Mouse (Mus musculus) E14TG2a.4 (cell line): ENCODE measurements around the gene Olfr270.

Experiments
- H3K27me3 ChIP-seq: 2 replicates; pipeline ENCODE4 v1.6.1; 2014; ENCODE audit warnings: low read length, control low read depth; ENCODE audit not compliant: insufficient read depth
- H3K36me3 ChIP-seq: 2 replicates; pipeline ENCODE4 v1.6.1; 2014; ENCODE audit warnings: low read length, control low read depth; ENCODE audit not compliant: insufficient read depth
- H3K4me1 ChIP-seq: replicated peaks from 2 replicates; pipeline ENCODE4 v1.6.1; 2014; ENCODE audit warnings: low read depth, low read length, control low read depth
- H3K4me3 ChIP-seq: replicated peaks from 2 replicates; pipeline ENCODE4 v1.5.1; 2014; ENCODE audit warnings: mild to moderate bottlenecking, low read length
- H3K9me3 ChIP-seq: 2 replicates; pipeline ENCODE4 v1.6.1; 2014; ENCODE audit warnings: low read length, control low read depth
- CTCF ChIP-seq: conservative IDR thresholded peaks from 2 replicates; pipeline ENCODE4 v1.5.1; 2014; ENCODE audit warnings: low read length
- NANOG ChIP-seq: IDR thresholded peaks from 2 replicates; pipeline ENCODE4 v1.6.1; 2014; ENCODE audit warnings: borderline replicate concordance, low read length, mixed read lengths
- POU5F1 ChIP-seq: IDR thresholded peaks from 2 replicates; pipeline ENCODE4 v1.6.1; 2014; ENCODE audit warnings: low read length, borderline replicate concordance

The Olfr270 gene

DNA sequence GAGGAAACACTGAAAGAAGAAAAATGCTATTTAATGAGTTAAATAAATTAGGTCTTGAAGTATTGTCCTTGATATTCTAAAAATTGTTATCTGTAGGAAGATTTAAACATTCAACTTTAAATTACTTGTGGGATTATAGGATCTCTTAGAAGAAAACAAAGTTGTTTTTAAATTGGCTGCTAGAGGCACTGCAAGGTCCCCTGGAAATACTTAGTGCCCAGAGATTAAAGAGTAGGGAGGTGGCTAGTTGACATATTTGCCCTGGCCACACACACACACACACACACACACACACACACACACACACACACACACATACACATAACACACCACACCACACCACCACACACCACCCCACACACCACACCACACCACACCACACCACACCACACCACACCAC, at the start of gene Olfr270:
Gene Olfr270, plus strand, starts transcription at position 301 of the 400 bp plus-strand sequence.
- TF ChIP-seq CTCF (no peak), POU5F1 (no peak), NANOG (no peak)
- Histone ChIP-seq H3K9me3 (no peaks in the 10 kb centered on the region), H3K36me3 (no peaks in the 10 kb centered on the region), H3K27me3 (no peaks in the 10 kb centered on the region), H3K4me3 (no peak within 1 kb of the TSS), H3K4me1 (no peaks in the 10 kb centered on the region)

DNA sequence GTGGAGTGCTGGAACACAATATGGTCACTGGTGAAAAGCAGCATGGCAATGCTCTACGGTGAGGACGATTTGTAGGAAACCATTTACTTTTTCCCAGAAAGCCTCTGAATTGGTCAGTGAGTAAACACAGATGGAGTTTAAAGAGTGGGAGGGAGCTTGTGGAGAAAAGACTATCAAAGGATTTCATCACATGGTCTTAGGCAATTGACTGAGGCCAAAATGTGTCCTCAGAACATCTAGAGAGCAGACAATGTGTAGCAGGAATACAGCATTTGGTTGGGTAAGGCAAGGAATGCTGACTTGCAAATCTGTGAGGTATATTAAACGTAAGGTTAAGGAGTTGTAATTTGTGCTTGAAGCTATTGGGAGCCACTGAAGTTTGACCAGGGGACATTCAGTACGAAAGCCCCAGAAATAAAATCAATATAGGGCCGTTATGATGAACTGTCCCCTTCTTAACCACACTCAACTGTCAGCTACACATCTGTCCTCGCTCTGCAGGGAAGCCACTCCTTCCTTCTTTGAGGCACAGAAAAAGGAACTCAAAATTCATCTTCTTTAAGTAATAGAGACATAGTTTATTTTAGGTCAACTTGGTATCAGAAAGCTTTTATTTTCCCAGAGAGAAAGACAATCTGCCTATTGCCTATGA, 47.6 kb upstream of the Olfr270 start:
- Histone ChIP-seq H3K4me1 (no peaks in the 10 kb centered on the region; the same call in 1 of the 2 replicates), H3K36me3 (no peaks in the 10 kb centered on the region), H3K27me3 (no peaks in the 10 kb centered on the region), H3K9me3 (no peaks in the 10 kb centered on the region), H3K4me3 (no peak overlapping the region)
- no peak for TF ChIP-seq POU5F1
- TF ChIP-seq NANOG: no peak
- no peak for TF ChIP-seq CTCF

DNA sequence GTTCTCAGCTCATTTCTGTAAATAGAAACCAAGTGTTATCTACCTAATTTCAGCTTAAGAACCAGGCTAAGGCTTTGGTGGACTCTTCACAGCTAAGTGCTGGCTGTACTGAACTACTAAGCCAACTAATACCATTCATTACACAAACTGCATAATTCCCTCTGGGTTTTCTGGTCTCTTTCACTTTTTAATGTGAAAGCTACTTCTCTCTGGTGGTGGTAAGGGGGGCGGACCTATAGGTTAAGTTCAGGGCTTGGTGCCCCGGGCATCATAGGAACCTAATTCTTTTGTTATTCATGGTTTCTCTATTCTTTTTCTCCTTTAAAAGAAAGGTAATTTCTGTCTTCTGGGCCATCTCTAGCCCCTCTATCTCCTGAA, 47.0 kb upstream of the Olfr270 start:
- Histone ChIP-seq H3K36me3 (no peaks in the 10 kb centered on the region), H3K27me3 (no peaks in the 10 kb centered on the region), H3K9me3 (no peaks in the 10 kb centered on the region), H3K4me1 (no peaks in the 10 kb centered on the region; the same call in 1 of the 2 replicates), H3K4me3 (no peak overlapping the region)
- TF ChIP-seq CTCF (no peak), POU5F1 (no peak), NANOG (no peak)

DNA sequence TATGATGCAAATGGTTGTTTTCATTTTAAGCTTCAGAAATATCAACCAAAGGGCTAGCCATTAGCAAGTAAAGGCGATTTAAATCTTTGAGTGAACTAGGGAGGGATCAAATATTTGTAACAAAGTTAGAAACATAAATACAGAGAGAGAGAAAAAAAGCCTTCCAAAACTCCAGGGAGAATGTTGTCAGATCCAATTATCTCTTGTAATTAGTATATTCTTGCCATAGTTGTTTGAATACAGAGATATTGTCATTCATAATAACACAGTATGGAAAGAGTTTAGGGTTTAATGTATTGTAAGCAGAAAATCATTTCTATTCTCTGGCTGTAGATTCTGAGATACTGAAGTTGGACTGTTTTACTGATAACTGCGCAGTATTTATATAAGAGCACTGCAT, 45.3 kb upstream of the Olfr270 start, which contains the start of gene Olfr272:
Gene Olfr272, minus strand, starts transcription at position 101 of the 400 bp plus-strand sequence.
- Histone ChIP-seq H3K36me3 (no peaks in the 10 kb centered on the region), H3K9me3 (no peaks in the 10 kb centered on the region), H3K4me1 (no peaks in the 10 kb centered on the region), H3K27me3 (no peaks in the 10 kb centered on the region), H3K4me3 (no peak within 1 kb of the TSS)
- TF ChIP-seq POU5F1: no peak
- no peak for TF ChIP-seq CTCF
- TF ChIP-seq NANOG: no peak

DNA sequence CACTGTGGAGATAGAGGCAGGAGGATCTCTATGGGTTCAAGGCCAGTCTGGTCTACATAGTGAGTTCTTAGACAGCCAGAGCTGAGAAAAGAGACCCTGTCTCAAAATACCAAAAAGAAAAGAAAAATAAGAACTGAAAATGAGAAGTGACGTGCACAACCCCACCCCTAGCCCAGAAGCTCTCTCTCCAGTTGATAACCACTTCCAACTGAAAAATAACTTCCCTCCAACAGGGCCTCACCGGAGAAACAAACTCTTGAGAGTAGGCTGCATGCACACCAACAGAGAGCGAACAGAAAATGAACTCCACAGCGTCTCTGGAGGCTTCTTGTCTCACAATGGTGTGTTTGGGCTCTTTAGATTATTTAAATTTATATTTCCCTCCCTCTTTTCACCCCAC, 33.9 kb upstream of the Olfr270 start:
- no peak for TF ChIP-seq CTCF
- TF ChIP-seq NANOG: no peak
- no peak for TF ChIP-seq POU5F1
- Histone ChIP-seq H3K4me1 (no peaks in the 10 kb centered on the region), H3K36me3 (no peaks in the 10 kb centered on the region), H3K4me3 (no peak overlapping the region), H3K9me3 (no peaks in the 10 kb centered on the region), H3K27me3 (no peaks in the 10 kb centered on the region)

DNA sequence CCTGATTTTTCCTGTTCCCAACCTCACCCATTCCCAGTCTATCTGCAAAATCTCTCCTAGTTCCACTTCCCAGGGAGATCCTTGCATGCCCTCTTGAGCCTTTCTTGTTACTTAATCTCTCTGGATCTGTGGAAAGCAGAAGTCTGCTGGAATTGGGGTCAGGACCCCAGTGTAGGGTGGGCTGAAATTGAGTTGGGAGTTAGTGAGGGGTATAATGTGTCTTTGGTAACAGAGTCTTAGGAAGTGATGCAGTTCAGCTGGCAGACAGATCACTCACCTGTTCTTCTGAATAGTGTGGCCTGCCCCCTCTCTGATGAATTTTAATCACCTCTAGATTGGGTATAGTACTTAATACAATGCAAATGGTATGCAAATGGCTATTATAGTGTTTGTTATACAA, 17.7 kb upstream of the Olfr270 start:
- Histone ChIP-seq H3K36me3 (no peaks in the 10 kb centered on the region), H3K27me3 (no peaks in the 10 kb centered on the region), H3K4me3 (no peak overlapping the region), H3K9me3 (no peaks in the 10 kb centered on the region), H3K4me1 (peaks cover 5% of the 10 kb centered on the region)
- TF ChIP-seq POU5F1 (no peak), NANOG (no peak), CTCF (no peak)

DNA sequence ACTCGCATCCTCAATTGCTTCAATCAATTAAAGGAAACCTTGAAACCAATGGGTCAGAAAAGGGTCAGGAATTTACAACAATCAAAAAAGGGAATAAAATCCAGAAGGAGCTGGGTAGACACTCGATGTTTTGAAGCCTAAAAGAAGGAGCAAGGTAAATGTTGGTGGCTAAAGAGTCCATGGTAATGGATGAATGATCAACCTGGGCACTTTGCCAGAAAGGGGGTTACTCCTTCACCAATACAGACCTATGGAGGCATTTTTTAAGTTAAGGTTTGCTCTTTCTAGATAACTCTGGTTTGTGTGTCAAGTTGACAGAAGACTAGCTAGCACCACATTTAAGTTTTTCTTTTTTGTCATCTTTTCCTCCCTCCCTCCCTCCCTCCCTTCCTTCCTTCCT, 15.3 kb upstream of the Olfr270 start:
- Histone ChIP-seq H3K4me3 (no peak overlapping the region), H3K4me1 (no peaks in the 10 kb centered on the region), H3K27me3 (no peaks in the 10 kb centered on the region), H3K36me3 (no peaks in the 10 kb centered on the region), H3K9me3 (no peaks in the 10 kb centered on the region)
- TF ChIP-seq NANOG (no peak), CTCF (no peak)

DNA sequence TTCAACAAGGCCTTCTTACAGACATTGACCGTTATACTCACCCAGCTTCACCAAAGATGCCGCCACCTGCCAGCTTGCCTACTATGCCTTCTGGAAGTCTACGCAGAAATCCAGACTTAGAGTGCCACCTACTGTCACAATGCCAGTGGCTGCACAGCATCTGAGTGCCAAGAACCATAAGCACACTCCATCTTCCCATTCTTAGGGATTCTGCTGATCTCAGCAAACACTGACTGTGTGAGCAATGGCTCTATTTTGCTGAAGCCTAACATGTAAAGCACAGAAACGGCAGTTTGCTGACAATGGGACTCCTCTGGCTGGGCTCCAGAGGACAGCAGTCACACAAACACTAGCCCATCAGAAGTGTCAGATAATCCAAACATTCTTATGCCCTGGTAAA, 5.7 kb upstream of the Olfr270 start:
- Histone ChIP-seq H3K27me3 (no peaks in the 10 kb centered on the region), H3K36me3 (no peaks in the 10 kb centered on the region), H3K9me3 (no peaks in the 10 kb centered on the region), H3K4me3 (no peak overlapping the region), H3K4me1 (no peaks in the 10 kb centered on the region)
- TF ChIP-seq CTCF (peak; percentile 26; the same call in 1 of the 2 replicates), NANOG (no peak)

DNA sequence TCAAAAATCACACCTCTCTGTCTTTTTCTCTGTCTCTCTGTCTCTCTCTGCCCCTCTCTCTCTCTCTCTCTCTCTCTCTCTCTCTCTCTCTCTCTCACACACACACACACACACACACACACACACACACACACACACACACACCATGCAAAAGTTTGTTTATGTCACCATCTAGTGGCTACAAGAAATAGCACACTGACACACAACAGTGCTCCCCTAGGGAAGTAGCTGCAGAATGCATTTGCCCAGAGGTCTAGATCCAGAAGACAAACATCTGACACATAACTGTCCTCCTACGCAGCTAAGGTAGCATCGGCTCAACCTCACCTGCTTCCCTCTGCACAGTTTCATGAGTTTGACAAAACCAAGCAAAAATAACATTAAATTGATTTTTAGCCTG, 20.9 kb downstream of the Olfr270 start:
- no peaks in the 10 kb centered on the region; the same call in 1 of the 2 replicates for H3K27me3 ChIP-seq
- no peaks in the 10 kb centered on the region for H3K36me3 ChIP-seq
- TF ChIP-seq NANOG (no peak), CTCF (peak; percentile 10; the same call in 1 of the 2 replicates)
- peaks cover 11% of the 10 kb centered on the region for H3K4me1 ChIP-seq
- H3K4me3 ChIP-seq: no peak overlapping the region
- H3K9me3 ChIP-seq: no peaks in the 10 kb centered on the region
